Mouse (Mus musculus) fat pad, adult 2 months (tissue): ENCODE measurements around the gene Prkcb.

Experiments used
- DNase-seq: peaks from one replicate; pipeline ENCODE4 v3.0.0-alpha.2; 2011; ENCODE audit warnings: low read depth, low spot score; ENCODE audit errors: extremely low read depth

The Prkcb gene

GRCm38 (mm10) chr7:122652523-122652922, 364.0 kb downstream of the Prkcb start:
- no peak for DNase-seq

GRCm38 (mm10) chr7:122656671-122657070, 368.1 kb downstream of the Prkcb start:
- no peak for DNase-seq

GRCm38 (mm10) chr7:122657423-122658126, 369.0 kb downstream of the Prkcb start:
- no peak for DNase-seq

- DNase-seq: no peak
Observed at GRCm38 (mm10) chr7:122665311-122666049, 376.9 kb downstream of the Prkcb start.

- DNase-seq: no peak
Observed at GRCm38 (mm10) chr7:122667903-122668302, 379.4 kb downstream of the Prkcb start.

- no peak for DNase-seq
Observed at GRCm38 (mm10) chr7:122670442-122670872, 381.9 kb downstream of the Prkcb start, which contains the start of gene Cacng3. Gene Cacng3 (plus strand): TSS chr7:122670492.

- no peak for DNase-seq
Observed at GRCm38 (mm10) chr7:122670873-122671641, 382.5 kb downstream of the Prkcb start.

GRCm38 (mm10) chr7:122672981-122673380, 384.4 kb downstream of the Prkcb start:
- no peak for DNase-seq

GRCm38 (mm10) chr7:122675207-122675606, 386.7 kb downstream of the Prkcb start:
- DNase-seq: no peak
